Mouse (Mus musculus): ENCODE measurements around the gene Gm4981.
A peak's percentile ranks its signal among the peaks of the same experiment; 100 is the strongest.
"Not testable (repeated sequence)": the region's sequence is repeated elsewhere in the genome, so short reads cannot be mapped to it uniquely, and the experiment has no call there.

Gene Gm4981

GRCm38 (mm10) chr10:58236613-58237012 lies at the start of gene Gm4981:
Gene Gm4981, minus strand, starts transcription at chr10:58236701.
- DNase-seq (ENCODE audit: extremely low read depth, low read depth, low spot score): no peak

- no peak for DNase-seq (ENCODE audit: extremely low read depth, low read depth, low spot score)
Observed at GRCm38 (mm10) chr10:58282238-58282637, 45.7 kb upstream of the Gm4981 start.

GRCm38 (mm10) chr10:58258466-58258865 lies 22.0 kb upstream of the Gm4981 start:
- DNase-seq (ENCODE audit: extremely low read depth, low read depth, low spot score): no peak

GRCm38 (mm10) chr10:58255954-58256353 lies 19.5 kb upstream of the Gm4981 start:
- DNase-seq (ENCODE audit: extremely low read depth, low read depth, low spot score): no peak

- peak; percentile 55 for DNase-seq (ENCODE audit: extremely low read depth, low read depth, low spot score)
Observed at GRCm38 (mm10) chr10:58255213-58255892, 18.9 kb upstream of the Gm4981 start, which contains the start of gene Gcc2. Gene Gcc2, plus strand, starts transcription at chr10:58255497.

GRCm38 (mm10) chr10:58254635-58255175 lies 18.2 kb upstream of the Gm4981 start:
- no peak for DNase-seq (ENCODE audit: extremely low read depth, low read depth, low spot score)

GRCm38 (mm10) chr10:58249535-58249934 lies 13.0 kb upstream of the Gm4981 start:
- no peak for DNase-seq (ENCODE audit: extremely low read depth, low read depth, low spot score)

GRCm38 (mm10) chr10:58238984-58239740 lies 2.7 kb upstream of the Gm4981 start:
- DNase-seq (ENCODE audit: extremely low read depth, low read depth, low spot score): not testable (repeated sequence)

- DNase-seq (ENCODE audit: extremely low read depth, low read depth, low spot score): not testable (repeated sequence)
Observed at GRCm38 (mm10) chr10:58234985-58235384, 1.5 kb downstream of the Gm4981 start.

GRCm38 (mm10) chr10:58233740-58234121 lies 2.8 kb downstream of the Gm4981 start:
- not testable (repeated sequence) for DNase-seq (ENCODE audit: extremely low read depth, low read depth, low spot score)

- DNase-seq (ENCODE audit: extremely low read depth, low read depth, low spot score): not testable (repeated sequence)
Observed at GRCm38 (mm10) chr10:58233054-58233739, 3.3 kb downstream of the Gm4981 start.

- DNase-seq (ENCODE audit: extremely low read depth, low read depth, low spot score): not testable (repeated sequence)
Observed at GRCm38 (mm10) chr10:58232641-58232969, 3.9 kb downstream of the Gm4981 start, which contains the start of gene Duxf3. Gene Duxf3, minus strand, starts transcription at chr10:58232675.

GRCm38 (mm10) chr10:58231779-58232640 lies 4.5 kb downstream of the Gm4981 start:
- DNase-seq (ENCODE audit: extremely low read depth, low read depth, low spot score): not testable (repeated sequence)

GRCm38 (mm10) chr10:58231088-58231487 lies 5.4 kb downstream of the Gm4981 start:
- not testable (repeated sequence) for DNase-seq (ENCODE audit: extremely low read depth, low read depth, low spot score)

- DNase-seq (ENCODE audit: extremely low read depth, low read depth, low spot score): not testable (repeated sequence)
Observed at GRCm38 (mm10) chr10:58230021-58230420, 6.5 kb downstream of the Gm4981 start.

GRCm38 (mm10) chr10:58227798-58228197 lies 8.7 kb downstream of the Gm4981 start:
- not testable (repeated sequence) for DNase-seq (ENCODE audit: extremely low read depth, low read depth, low spot score)

GRCm38 (mm10) chr10:58226357-58226756 lies 10.1 kb downstream of the Gm4981 start:
- not testable (repeated sequence) for DNase-seq (ENCODE audit: extremely low read depth, low read depth, low spot score)

GRCm38 (mm10) chr10:58224827-58225785 lies 11.4 kb downstream of the Gm4981 start, which contains the start of gene AW822073:
Gene AW822073, minus strand, starts transcription at chr10:58224930.
- not testable (repeated sequence) for DNase-seq (ENCODE audit: extremely low read depth, low read depth, low spot score)
